Mouse (Mus musculus): Measurements from ENCODE around the gene Gm11037.

- TF ChIP-seq GATA1 (IDR thresholded peaks at IDR 0.05; ENCODE audit: borderline replicate concordance, low read length) (no peak), FLI1 (IDR thresholded peaks at IDR 0.05; ENCODE audit: low read length) (no peak)
Observed at GRCm38 (mm10) chr2:131174700-131175099, 41.4 kb downstream of the Gm11037 start.

Measured in megakaryocyte, embryonic 14.5 days (primary cell).